Mouse (Mus musculus): Measurements from ENCODE around the gene RPS10-NUDT3.

Gene RPS10-NUDT3

DNA sequence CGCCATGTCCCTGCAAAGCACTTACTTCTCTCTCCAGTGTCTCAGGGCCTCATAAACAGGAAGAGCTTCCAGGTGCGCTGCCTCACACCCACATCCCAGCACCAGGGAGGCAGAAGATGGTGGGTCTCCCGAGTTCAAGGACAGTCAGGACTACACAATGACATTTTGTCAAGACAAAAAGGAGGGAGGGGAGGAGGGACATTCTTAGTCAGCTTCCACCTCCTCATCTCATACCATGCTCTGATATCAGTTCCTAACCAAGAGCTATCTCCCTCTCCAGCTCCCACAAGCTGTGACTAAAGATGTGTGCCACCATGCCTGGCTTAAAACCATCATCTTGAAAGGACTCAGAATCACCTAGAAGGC, 23.5 kb downstream of the RPS10-NUDT3 start:
- peak in 1 of 2 experiments; percentile 60 for DNase-seq (ENCODE audit: inconsistent age in 2 of 2, low spot score in 1 of 2)

GRCm38 (mm10) chr17:27610679-27611518, 24.1 kb downstream of the RPS10-NUDT3 start:
- no peak for DNase-seq (ENCODE audit: inconsistent age in 2 of 2, low spot score in 1 of 2)

- no peak for DNase-seq (ENCODE audit: inconsistent age in 2 of 2, low spot score in 1 of 2)
Observed at GRCm38 (mm10) chr17:27609576-27609975, 25.4 kb downstream of the RPS10-NUDT3 start.

- DNase-seq (ENCODE audit: inconsistent age in 2 of 2, low spot score in 1 of 2): no peak
Observed at GRCm38 (mm10) chr17:27603522-27604234, 31.3 kb downstream of the RPS10-NUDT3 start.

DNA sequence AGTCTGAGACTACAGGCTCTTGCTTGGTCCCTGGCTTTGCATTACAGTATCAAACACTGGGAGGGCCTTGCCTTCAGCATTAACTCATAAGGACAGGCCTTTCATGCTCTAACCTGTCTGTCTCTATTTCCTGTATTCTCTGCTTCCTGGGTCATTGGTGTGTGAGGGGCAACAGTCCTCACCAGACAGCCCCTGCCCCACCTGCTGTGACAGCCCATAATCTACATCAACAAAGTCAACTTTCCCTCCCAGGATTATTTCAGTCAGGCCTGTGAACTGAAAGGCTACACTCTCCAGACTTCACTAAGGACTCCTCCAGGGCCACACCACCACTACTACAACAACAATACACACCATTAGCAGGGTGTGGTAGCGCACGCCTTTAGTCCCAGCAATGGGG, 32.0 kb downstream of the RPS10-NUDT3 start:
- DNase-seq (ENCODE audit: inconsistent age in 2 of 2, low spot score in 1 of 2): no peak

DNA sequence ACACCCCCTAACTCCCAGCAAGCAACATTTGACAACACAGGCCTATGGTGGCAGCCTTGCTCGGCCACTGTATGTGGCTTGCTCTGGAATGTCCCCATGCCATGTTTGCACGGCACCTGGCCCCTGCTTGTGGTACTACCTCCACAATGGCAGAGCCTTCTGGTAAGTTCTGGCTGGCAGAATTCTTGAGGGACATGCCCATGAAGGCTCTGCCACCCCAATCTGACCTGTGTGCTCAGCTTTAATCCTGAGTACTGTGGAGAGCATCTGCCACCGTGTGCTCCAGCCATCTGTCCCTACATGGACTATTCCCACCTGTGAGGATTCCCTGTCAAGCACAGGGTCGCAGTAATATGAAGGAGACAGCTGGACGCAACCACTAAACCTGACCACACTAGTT, 34.2 kb downstream of the RPS10-NUDT3 start:
- DNase-seq (ENCODE audit: inconsistent age in 2 of 2, low spot score in 1 of 2): no peak

GRCm38 (mm10) chr17:27600286-27600685, 34.7 kb downstream of the RPS10-NUDT3 start:
- DNase-seq (ENCODE audit: inconsistent age in 2 of 2, low spot score in 1 of 2): peak in 1 of 2 experiments; percentile 73

- DNase-seq (ENCODE audit: inconsistent age in 2 of 2, low spot score in 1 of 2): no peak
Observed at GRCm38 (mm10) chr17:27596376-27597190, 38.4 kb downstream of the RPS10-NUDT3 start.

- peak in 1 of 2 experiments; percentile 61 for DNase-seq (ENCODE audit: inconsistent age in 2 of 2, low spot score in 1 of 2)
Observed at GRCm38 (mm10) chr17:27595659-27596375, 39.2 kb downstream of the RPS10-NUDT3 start.

GRCm38 (mm10) chr17:27592565-27592910, 42.5 kb downstream of the RPS10-NUDT3 start:
- DNase-seq (ENCODE audit: inconsistent age in 2 of 2, low spot score in 1 of 2): no peak

GRCm38 (mm10) chr17:27591826-27592564, 43.0 kb downstream of the RPS10-NUDT3 start:
- DNase-seq (ENCODE audit: inconsistent age in 2 of 2, low spot score in 1 of 2): no peak

- no peak for DNase-seq (ENCODE audit: inconsistent age in 2 of 2, low spot score in 1 of 2)
Observed at GRCm38 (mm10) chr17:27588231-27588630, 46.8 kb downstream of the RPS10-NUDT3 start.

- DNase-seq (ENCODE audit: inconsistent age in 2 of 2, low spot score in 1 of 2): no peak
Observed at GRCm38 (mm10) chr17:27587252-27587651, 47.8 kb downstream of the RPS10-NUDT3 start.

GRCm38 (mm10) chr17:27586661-27587060, 48.4 kb downstream of the RPS10-NUDT3 start:
- no peak for DNase-seq (ENCODE audit: inconsistent age in 2 of 2, low spot score in 1 of 2)

DNA sequence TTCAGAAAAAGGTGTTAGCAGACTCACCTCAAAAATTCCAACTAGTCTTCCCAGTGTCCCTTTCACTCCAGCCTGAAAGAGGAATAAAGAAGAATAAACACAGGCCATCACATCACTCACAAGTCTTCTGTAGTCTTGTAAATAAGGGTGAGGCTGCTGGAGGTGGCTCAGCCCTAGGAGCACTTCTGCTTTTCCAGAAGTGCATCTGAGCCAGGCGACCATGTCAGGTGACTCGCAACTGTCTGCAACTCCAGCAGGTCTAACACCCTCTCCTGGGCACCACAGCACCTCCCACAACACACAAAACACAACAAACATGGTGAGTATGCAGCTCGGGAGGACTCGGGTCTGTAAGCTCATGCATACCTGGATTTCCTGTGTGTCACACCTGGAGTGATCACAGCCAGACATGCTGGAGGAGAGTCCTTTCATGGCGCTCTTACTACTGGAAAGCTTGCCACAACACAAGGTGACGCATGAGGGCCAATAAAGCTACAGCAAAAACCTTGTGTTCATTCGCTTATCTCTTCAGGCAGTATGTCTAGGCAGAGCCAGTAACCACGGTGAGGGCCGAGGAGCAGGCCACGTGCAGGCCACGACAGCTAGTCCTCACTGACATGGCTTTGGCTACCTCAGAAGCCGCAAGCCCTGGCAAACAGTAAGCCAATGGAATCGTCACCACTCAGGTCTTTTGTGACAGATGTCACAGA, 51.7 kb downstream of the RPS10-NUDT3 start:
- DNase-seq (ENCODE audit: inconsistent age in 2 of 2, low spot score in 1 of 2): no peak

DNA sequence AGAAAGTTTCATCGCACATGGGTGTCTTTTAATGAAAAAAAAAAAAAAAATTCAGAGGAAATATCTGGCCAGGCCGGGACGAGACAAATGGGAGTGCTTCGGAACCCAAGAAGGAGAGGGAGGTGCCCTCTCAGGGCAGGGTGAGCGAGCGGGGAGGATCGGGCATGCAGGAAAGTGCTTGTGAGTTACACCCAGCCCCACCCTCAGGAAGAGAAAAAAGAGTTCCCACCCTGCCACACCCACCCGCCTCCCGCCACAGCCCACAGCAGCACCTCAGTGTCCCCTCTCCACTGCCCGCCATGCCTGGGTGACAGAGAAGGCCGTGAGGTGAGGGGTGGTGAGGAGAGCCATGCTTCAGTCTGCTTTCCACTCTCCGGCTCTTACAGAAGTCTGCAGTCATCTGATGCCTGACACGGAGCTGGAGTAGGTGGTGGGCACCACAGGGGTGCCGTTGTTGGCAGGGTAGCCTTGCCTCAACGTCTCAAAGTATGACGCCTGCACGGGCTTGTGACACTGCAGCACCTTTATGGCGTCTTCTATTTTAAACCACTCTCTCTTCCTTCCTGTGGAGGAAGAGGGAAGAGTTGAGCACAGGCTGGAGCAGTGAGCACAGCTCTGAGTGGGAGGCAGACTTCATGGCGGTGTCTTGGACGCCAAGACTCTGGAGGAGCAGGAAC, 54.5 kb downstream of the RPS10-NUDT3 start:
- DNase-seq (ENCODE audit: inconsistent age in 2 of 2, low spot score in 1 of 2): no peak

DNA sequence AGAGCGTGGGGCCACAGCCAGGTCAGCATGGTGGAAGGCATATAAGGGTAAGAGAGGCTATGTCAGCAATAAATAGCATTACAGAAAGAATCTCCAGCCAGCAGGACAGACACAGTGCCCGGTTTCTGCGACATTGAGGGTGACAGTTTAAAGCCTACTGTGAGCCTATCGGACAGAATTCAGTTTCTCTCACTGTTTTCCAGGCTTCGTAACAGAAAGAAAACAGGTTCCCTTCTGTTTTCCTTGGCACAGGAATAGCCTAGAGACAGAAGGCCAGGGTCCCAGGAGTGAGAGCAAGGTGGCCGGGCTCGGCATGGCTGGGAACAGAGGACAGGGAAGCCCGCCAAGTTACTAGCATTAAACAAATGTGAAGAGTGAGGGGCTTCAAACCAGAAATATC, 55.2 kb downstream of the RPS10-NUDT3 start:
- DNase-seq (ENCODE audit: inconsistent age in 2 of 2, low spot score in 1 of 2): no peak

DNA sequence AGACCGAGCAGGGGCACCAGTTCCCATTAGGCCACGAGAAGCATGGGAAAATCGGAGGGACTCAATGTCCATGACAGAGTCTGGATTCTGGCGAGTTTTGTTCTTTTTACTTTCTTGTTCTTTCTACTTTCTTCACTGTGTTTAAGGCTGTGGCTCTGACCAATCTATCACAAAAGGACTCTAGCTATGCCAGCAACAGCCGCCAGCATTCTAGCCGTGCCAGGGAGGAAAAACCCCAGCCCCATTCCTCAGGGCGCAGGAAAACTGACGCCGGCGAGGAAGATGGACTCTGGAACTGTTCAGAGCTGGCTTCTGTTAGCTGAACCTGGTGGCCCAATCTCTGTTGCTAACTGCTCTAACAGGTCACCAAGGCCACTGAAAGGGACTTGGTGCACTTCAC, 56.5 kb downstream of the RPS10-NUDT3 start:
- DNase-seq (ENCODE audit: inconsistent age in 2 of 2, low spot score in 1 of 2): no peak

GRCm38 (mm10) chr17:27577468-27577867, 57.6 kb downstream of the RPS10-NUDT3 start:
- DNase-seq (ENCODE audit: inconsistent age in 2 of 2, low spot score in 1 of 2): no peak

Measured in adrenal gland, adult (tissue).